Mouse (Mus musculus) heart, embryonic 11.5 days (tissue): ENCODE data around the gene Vmn1r191. TPM values are rescaled to one million over a fixed set of nuclear protein-coding genes. Genes with fewer than 3 reads are reported as not detected.

Experiments used
- microRNA-seq: library from miRNA; unstranded; fragments of <30 nt; microRNA quantifications from one replicate; pipeline ENCODE4, GENCODE M21; 2016; ENCODE audit warnings: borderline number of aligned reads
- polyA plus RNA-seq: library from polyadenylated mRNA; unstranded; fragments of >200 nt; fragmentation: Nextera tagmentation; extraction: Ambion mirVana; gene quantifications from 2 replicates; pipeline ENCODE4 v1.2.1, GENCODE M21; 2014

Vmn1r191 gene
- polyA plus RNA-seq, 1 experiment from 2014 or later: not detected

Small RNA genes within 50 kb of the gene (microRNA-seq; reads per million reads assigned to microRNA genes)
- gene Gm23282 (not detected), gene Gm25084 (not detected)

Other genes with a start within 250 kb of the Vmn1r191 start
- gene Zfp184, start 238.9 kb downstream of the Vmn1r191 start, polyA plus RNA-seq: 6.7 and 7.6 TPM in 2 replicates
- not detected in 2 replicates for gene Pom121l2, start 202.8 kb downstream of the Vmn1r191 start, polyA plus RNA-seq
- 0.24 and 0.66 TPM in 2 replicates for gene Prss16, start 174.2 kb downstream of the Vmn1r191 start, polyA plus RNA-seq
- gene Hist1h2ah, start 148.4 kb downstream of the Vmn1r191 start, polyA plus RNA-seq: 10.1 TPM in 1 of 2 replicates, not detected in the other
- gene Hist1h2bk, start 148.1 kb downstream of the Vmn1r191 start, polyA plus RNA-seq: 2.2 and 3.9 TPM in 2 replicates
- 12.1 and 15.7 TPM in 2 replicates for gene Hist1h4i, start 142.6 kb downstream of the Vmn1r191 start, polyA plus RNA-seq
- gene Hist1h2ag, start 141.0 kb downstream of the Vmn1r191 start, polyA plus RNA-seq: 12.3 and 19.7 TPM in 2 replicates
- gene Hist1h2bj, start 140.8 kb downstream of the Vmn1r191 start, polyA plus RNA-seq: 2.7 and 7.5 TPM in 2 replicates
- not detected in 2 replicates for gene Vmn1r188, start 99.5 kb downstream of the Vmn1r191 start, polyA plus RNA-seq
- not detected in 2 replicates for gene Vmn1r189, start 78.1 kb downstream of the Vmn1r191 start, polyA plus RNA-seq
- gene Vmn1r192, start 7.2 kb upstream of the Vmn1r191 start, polyA plus RNA-seq: not detected in 2 replicates
- not detected in 2 replicates for gene Vmn1r193, start 39.2 kb upstream of the Vmn1r191 start, polyA plus RNA-seq
- not detected in 2 replicates for gene Vmn1r194, start 60.2 kb upstream of the Vmn1r191 start, polyA plus RNA-seq
- not detected in 2 replicates for gene Vmn1r195, start 86.6 kb upstream of the Vmn1r191 start, polyA plus RNA-seq
- gene Vmn1r196, start 106.0 kb upstream of the Vmn1r191 start, polyA plus RNA-seq: not detected in 2 replicates
- gene Vmn1r197, start 140.6 kb upstream of the Vmn1r191 start, polyA plus RNA-seq: not detected in 2 replicates
- not detected in 2 replicates for gene Vmn1r198, start 166.4 kb upstream of the Vmn1r191 start, polyA plus RNA-seq
- gene Vmn1r199, start 195.8 kb upstream of the Vmn1r191 start, polyA plus RNA-seq: not detected in 2 replicates
- not detected in 2 replicates for gene Vmn1r200, start 206.4 kb upstream of the Vmn1r191 start, polyA plus RNA-seq